Mouse (Mus musculus) pancreas, adult 10 weeks (tissue): ENCODE results near the gene Tcte3. TPM values are rescaled to one million over a fixed set of nuclear protein-coding genes. Genes with fewer than 3 reads are reported as not detected.

Experiments used
- polyA plus RNA-seq: library from polyadenylated mRNA; stranded (reverse); fragments of 350-450 nt; fragmentation: Illumina TruSeq; extraction: RNeasy Lipid Tissue Mini Kit (QIAGEN cat#74804); gene quantifications from one replicate; pipeline ENCODE4 v1.2.3, GENCODE M21; 2015; ENCODE audit warnings: low read depth, low replicate concordance; ENCODE audit not compliant: insufficient read depth

Gene Tcte3
- not detected for polyA plus RNA-seq

GRCm38 (mm10) chr17:15041175-15041729 lies at the start of gene Tcte3, which contains the start of the genes Ermard and Gm3448:
Tcte3 (minus strand) TSS chr17:15041488.
Ermard (plus strand) TSS chr17:15041208.
Gm3448 (minus strand) TSS chr17:15041537.

GRCm38 (mm10) chr17:15009706-15010413 lies 31.4 kb downstream of the Tcte3 start, which contains the start of gene Gm3435:
Gm3435 (plus strand) TSS chr17:15010176.

GRCm38 (mm10) chr17:14978362-14979038 lies 62.8 kb downstream of the Tcte3 start, which contains the start of the genes 9030025P20Rik and Gm3417:
9030025P20Rik (plus strand) TSS chr17:14978468.
Gm3417 (minus strand) TSS chr17:14978790.

Other genes starting within 250 kb of the Tcte3 start
- gene Wdr27, start 98.3 kb downstream of the Tcte3 start, polyA plus RNA-seq = not detected
- gene 1600012H06Rik, start 98.3 kb downstream of the Tcte3 start, polyA plus RNA-seq = 7.4 TPM
- gene Phf10, start 80.2 kb downstream of the Tcte3 start, polyA plus RNA-seq = 34.1 TPM
- gene 9030025P20Rik, start 63.0 kb downstream of the Tcte3 start, polyA plus RNA-seq = 3.9 TPM
- not detected for gene Gm3417, start 62.7 kb downstream of the Tcte3 start, polyA plus RNA-seq
- gene Gm3435, start 31.3 kb downstream of the Tcte3 start, polyA plus RNA-seq = 4.2 TPM
- 16.9 TPM for gene Ermard, start 280 bp downstream of the Tcte3 start, polyA plus RNA-seq
- 0.59 TPM for gene Gm3448, start within 50 bp of the Tcte3 start, polyA plus RNA-seq